Mouse (Mus musculus) ES-E14 (cell line): Measurements from ENCODE around the gene Clec4a2. TPM values are rescaled to one million over a fixed set of nuclear protein-coding genes. Genes with fewer than 3 reads are reported as not detected.
"Not testable (repeated sequence)": the region's sequence is repeated elsewhere in the genome, so short reads cannot be mapped to it uniquely, and the experiment has no call there.

Source experiments
- DNase-seq: peaks from one replicate; pipeline ENCODE4 v3.0.0-alpha.2; 2013; ENCODE audit warnings: low read depth, low spot score
- H3K27ac ChIP-seq: 2 replicates; pipeline ENCODE4 v1.5.1; 2012; ENCODE audit warnings: low read depth, mild to moderate bottlenecking, low read length, moderate library complexity, mixed read lengths; ENCODE audit not compliant: poor library complexity, insufficient read depth, severe bottlenecking
- H3K36me3 ChIP-seq: 2 replicates; pipeline ENCODE4 v1.6.1; 2012; ENCODE audit warnings: mild to moderate bottlenecking, low read length, moderate library complexity, mixed read lengths; ENCODE audit not compliant: control insufficient read depth, poor library complexity, insufficient read depth, severe bottlenecking
- H3K4me1 ChIP-seq, 2 experiments: fragments of 150-350 bp in 1 of 2; sonication (generic) in 1 of 2; 2 replicates each; pipeline ENCODE4 v1.6.1; 2012; ENCODE audit warnings: low read length in 2 of 2, mild to moderate bottlenecking in 1 of 2, mixed read lengths in 1 of 2; ENCODE audit not compliant: control insufficient read depth in 2 of 2, insufficient read depth in 2 of 2, poor library complexity in 1 of 2
- H3K4me3 ChIP-seq, 2 experiments: fragments of 150-350 bp in 1 of 2; sonication (generic) in 1 of 2; 2 replicates each; pipeline ENCODE4 v1.5.1; 2012; ENCODE audit warnings: low read length in 2 of 2, low read depth in 1 of 2, mild to moderate bottlenecking in 1 of 2, mixed read lengths in 1 of 2; ENCODE audit not compliant: insufficient read depth in 1 of 2, poor library complexity in 1 of 2, severe bottlenecking in 1 of 2
- H3K9ac ChIP-seq: 2 replicates; pipeline ENCODE4 v1.6.1; 2012; ENCODE audit warnings: low read depth, mild to moderate bottlenecking, low read length, mixed read lengths; ENCODE audit not compliant: poor library complexity, insufficient read depth, severe bottlenecking
- H3K9me3 ChIP-seq: fragments of 150-350 bp; sonication (generic); 2 replicates; pipeline ENCODE4 v1.6.1; 2012; ENCODE audit warnings: low read depth, mild to moderate bottlenecking, low read length; ENCODE audit not compliant: control insufficient read depth, insufficient read depth
- CHD2 ChIP-seq: IDR thresholded peaks from 2 replicates; pipeline ENCODE4 v1.6.1; 2014; ENCODE audit warnings: mild to moderate bottlenecking, low read depth, low read length, inconsistent platforms
- HCFC1 ChIP-seq: IDR thresholded peaks from 2 replicates; pipeline ENCODE4 v1.6.1; 2012; ENCODE audit warnings: low read length, inconsistent platforms, borderline replicate concordance; ENCODE audit not compliant: insufficient read depth
- MAFK ChIP-seq: IDR thresholded peaks from 2 replicates; pipeline ENCODE4 v1.6.1; 2014; ENCODE audit warnings: mild to moderate bottlenecking, low read depth, low read length, inconsistent platforms; ENCODE audit not compliant: insufficient read depth
- ZC3H11A ChIP-seq: IDR thresholded peaks from 2 replicates; pipeline ENCODE4 v1.6.1; 2012; ENCODE audit warnings: low read depth, mild to moderate bottlenecking, inconsistent platforms, low read length, borderline replicate concordance
- ZNF384 ChIP-seq: IDR thresholded peaks from 2 replicates; pipeline ENCODE4 v1.6.1; 2012; ENCODE audit warnings: low read depth, low read length, inconsistent platforms
- in situ Hi-C, 2 experiments: fragments of 600-800 bp; cut with MboI; formaldehyde crosslinking; loops; one replicate each; pipeline ENCODE4 v1.15.1; 2025; ENCODE audit warnings: low sequenced_read_pairs in 2 of 2, inconsistent platforms in 1 of 2; ENCODE audit not compliant: unreplicated experiment in 2 of 2
- total RNA-seq: library from RNA; depleted of rRNA; stranded (reverse); fragments of 300-350 nt; gene quantifications from 2 replicates; pipeline ENCODE4 v1.2.3, GENCODE M21; 2012; rRNA removed

Clec4a2 gene
- not detected in 2 replicates for total RNA-seq

- H3K9me3 ChIP-seq, H3K36me3 ChIP-seq, H3K4me1 ChIP-seq, H3K4me3 ChIP-seq, H3K27ac ChIP-seq, DNase-seq, H3K9ac ChIP-seq, in situ Hi-C loops: not testable (repeated sequence)
Measured at GRCm38 (mm10) chr6:123106128-123106527, at the start of gene Clec4a2. Clec4a2 (plus strand) TSS chr6:123106428.

- TF ChIP-seq ZC3H11A (no peak), ZNF384 (no peak), MAFK (no peak), HCFC1 (no peak), CHD2 (no peak)
- Histone ChIP-seq H3K9ac (no peak overlapping the region), H3K9me3 (no peaks in the 10 kb centered on the region), H3K27ac (no peak overlapping the region), H3K4me1 (no peaks in the 10 kb centered on the region), H3K4me3 (no peak overlapping the region), H3K36me3 (no peaks in the 10 kb centered on the region)
- in situ Hi-C loops = no loop called here
- DNase-seq = no peak
Measured at GRCm38 (mm10) chr6:123095125-123095843, 10.9 kb upstream of the Clec4a2 start.

- Histone ChIP-seq H3K4me1 (no peaks in the 10 kb centered on the region), H3K27ac (no peak overlapping the region), H3K9me3 (no peaks in the 10 kb centered on the region), H3K36me3 (no peaks in the 10 kb centered on the region), H3K9ac (no peak overlapping the region), H3K4me3 (no peak overlapping the region)
- no peak for DNase-seq
- in situ Hi-C loops = no loop called here
- no peak for TF ChIP-seq CHD2
- TF ChIP-seq HCFC1 = no peak
- TF ChIP-seq ZNF384 = no peak
- TF ChIP-seq MAFK = no peak
Measured at GRCm38 (mm10) chr6:123123195-123123594, 17.0 kb downstream of the Clec4a2 start.

- no peak overlapping the region for H3K9ac ChIP-seq
- no peaks in the 10 kb centered on the region for H3K4me1 ChIP-seq
- H3K4me3 ChIP-seq = no peak overlapping the region
- TF ChIP-seq ZNF384 (no peak), ZC3H11A (no peak), HCFC1 (no peak), CHD2 (no peak)
- no peak overlapping the region for H3K27ac ChIP-seq
- DNase-seq = no peak
- H3K36me3 ChIP-seq = no peaks in the 10 kb centered on the region
- H3K9me3 ChIP-seq = no peaks in the 10 kb centered on the region
- in situ Hi-C loops = no loop called here
Measured at GRCm38 (mm10) chr6:123127173-123127572, 20.9 kb downstream of the Clec4a2 start.

GRCm38 (mm10) chr6:123137766-123138526 lies 31.7 kb downstream of the Clec4a2 start:
- in situ Hi-C loops, H3K9me3 ChIP-seq, H3K27ac ChIP-seq, H3K36me3 ChIP-seq, H3K4me1 ChIP-seq: not testable (repeated sequence)
- H3K9ac ChIP-seq = peak overlapping the region; percentile 48
- DNase-seq = peak; percentile 26
- peak overlapping the region; percentile 55 to 86 for H3K4me3 ChIP-seq
